Comparison of ENCODE assay signal across 9 mouse cellular contexts in the genomic region with DNA sequence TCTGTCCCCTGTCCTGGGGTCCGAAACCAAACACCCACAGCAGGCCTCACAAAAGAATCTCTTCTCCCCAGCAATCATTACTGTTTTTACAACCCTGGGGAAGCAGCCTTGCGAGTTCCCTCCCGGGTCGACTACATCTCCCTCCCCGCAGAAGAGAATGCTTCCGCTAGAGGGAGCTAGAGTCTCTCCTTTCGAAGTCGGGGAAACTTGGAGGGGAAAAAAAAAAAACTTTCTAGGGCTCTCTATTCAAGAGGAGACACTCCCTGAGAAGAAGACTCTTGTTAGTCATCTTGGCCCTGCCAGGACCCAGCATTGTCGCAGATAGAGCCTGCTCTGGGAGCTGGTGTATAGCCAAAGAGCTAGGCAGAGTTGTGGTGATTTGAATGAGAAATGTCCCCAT. TPM values are rescaled to one million over a fixed set of nuclear protein-coding genes. Genes with fewer than 3 reads are reported as not detected.
DNase-seq lines count a peak whose midpoint lies in the region; ATAC-seq and TF ChIP-seq lines count a peak whose summit lies in the region.
"Had no signal": no experiment of that assay in that cellular context is flagged by ENCODE, and none has a peak within 500 bp of the region (broad histone marks: within the 10 kb centered on the region; RNA-seq: fewer than 3 reads in every experiment).

No protein-coding gene starts in this region.

- 0% methylated on average over 9 of the region's 9 CpGs for whole genome bisulfite sequencing in kidney, adult 2 months
- WGBS in kidney, embryonic 15.5 days: 1% methylated on average over 9 of the region's 9 CpGs
- whole genome bisulfite sequencing in limb, embryonic 12.5 days: 1% methylated on average over 9 of the region's 9 CpGs

- no peak overlapping the region for H3K4me2 ChIP-seq in kidney, embryonic 15.5 days
- 0 out of 2 replicates have a peak overlapping the region, but pooled peaks have one; percentile 13 for H3K4me2 ChIP-seq in limb, embryonic 12.5 days

- H3K9me3 ChIP-seq in kidney, embryonic 15.5 days (replicated peaks): no peaks in the 10 kb centered on the region
- H3K9me3 ChIP-seq in MEL (replicated peaks; ENCODE audit: insufficient read depth, low read length): no peaks in the 10 kb centered on the region
- no peaks in the 10 kb centered on the region for H3K9me3 ChIP-seq in limb, embryonic 12.5 days

- no peak for ATAC-seq in kidney, embryonic 15.5 days (replicated peaks; ENCODE audit: low FRiP score)
- no peak for ATAC-seq in limb, embryonic 12.5 days (ENCODE audit: insufficient number of reproducible peaks, insufficient read depth, low FRiP score, low TSS enrichment, low read depth)

- no peaks in the 10 kb centered on the region; the same call in 1 of the 2 replicates for H3K27me3 ChIP-seq in kidney, adult 2 months (replicated peaks; ENCODE audit: control insufficient read depth, insufficient read depth, low read length)
- H3K27me3 ChIP-seq in kidney, embryonic 15.5 days: peaks cover 95% of the 10 kb centered on the region
- H3K27me3 ChIP-seq in MEL (ENCODE audit: control insufficient read depth in 1 of 2, insufficient read depth in 2 of 2, low read length in 2 of 2): peaks cover 0 to 6% of the 10 kb centered on the region in 2 experiments; a peak in 2 of 4 replicates
- H3K27me3 ChIP-seq in limb, embryonic 12.5 days: peaks cover 99% of the 10 kb centered on the region

- H3K4me1 ChIP-seq in kidney, adult 2 months (ENCODE audit: control insufficient read depth, insufficient read depth, low read length): no peaks in the 10 kb centered on the region
- peaks cover 4% of the 10 kb centered on the region; the same call in 1 of the 2 replicates for H3K4me1 ChIP-seq in kidney, embryonic 15.5 days
- peaks cover 2 to 17% of the 10 kb centered on the region in 2 experiments; a peak in 3 of 4 replicates for H3K4me1 ChIP-seq in MEL (ENCODE audit: control insufficient read depth in 1 of 2, insufficient read depth in 2 of 2, low read length in 2 of 2)
- peaks cover 12% of the 10 kb centered on the region for H3K4me1 ChIP-seq in limb, embryonic 12.5 days (replicated peaks)

- peak; percentile 51 for DNase-seq in kidney, adult 2 months
- peak; percentile 74 for DNase-seq in CD4-positive helper T cell, adult 2 months (ENCODE audit: low read depth, low spot score)
- DNase-seq in MEL (ENCODE audit: low read depth, low spot score): peak; percentile 92
- peak; percentile 92 for DNase-seq in embryo, embryonic 11 days
- peak; percentile 14 for DNase-seq in spleen, adult 12 weeks (ENCODE audit: low spot score)

- H3K9ac ChIP-seq in kidney, embryonic 15.5 days: no peak overlapping the region
- peak overlapping the region; percentile 40 for H3K9ac ChIP-seq in MEL (ENCODE audit: control insufficient read depth, low read depth, low read length, poor library complexity, severe bottlenecking)
- no peak overlapping the region for H3K9ac ChIP-seq in limb, embryonic 12.5 days (replicated peaks)

- H3K79me2 ChIP-seq in MEL (ENCODE audit: control insufficient read depth, insufficient read depth, low read length, poor library complexity): no peaks in the 10 kb centered on the region

- H3K4me3 ChIP-seq in kidney, adult 2 months (ENCODE audit: insufficient read depth, low read depth, low read length): no peak overlapping the region
- H3K4me3 ChIP-seq in kidney, embryonic 15.5 days (replicated peaks): no peak overlapping the region
- H3K4me3 ChIP-seq in MEL (ENCODE audit: control insufficient read depth in 1 of 2, insufficient read depth in 1 of 2, low read depth in 2 of 2, low read length in 2 of 2): peak overlapping the region; percentile 43 to 65
- 0 out of 2 replicates have a peak overlapping the region, but pooled peaks have one; percentile 10 for H3K4me3 ChIP-seq in limb, embryonic 12.5 days (replicated peaks)

- no peak overlapping the region for H3K27ac ChIP-seq in kidney, adult 2 months (ENCODE audit: insufficient read depth, low read depth, low read length)
- H3K27ac ChIP-seq in kidney, embryonic 15.5 days: no peak overlapping the region
- no peak overlapping the region for H3K27ac ChIP-seq in MEL (ENCODE audit: control insufficient read depth, low read depth, low read length)
- no peak overlapping the region for H3K27ac ChIP-seq in limb, embryonic 12.5 days

- TF ChIP-seq POLR2A in kidney, adult 2 months (IDR thresholded peaks at IDR 0.05; ENCODE audit: low read depth, low read length): no peak
- TF ChIP-seq POLR2A in MEL (IDR thresholded peaks at IDR 0.05; ENCODE audit: control insufficient read depth in 1 of 2, insufficient read depth in 1 of 2, low read depth in 1 of 2, low read length in 2 of 2, poor library complexity in 1 of 2): no peak

- TF ChIP-seq CTCF in kidney, adult 2 months (conservative IDR thresholded peaks at IDR 0.05; ENCODE audit: insufficient read depth, insufficient read length, low read depth, low read length): peak; percentile 68
- TF ChIP-seq CTCF in MEL (IDR thresholded peaks at IDR 0.05 in 2 of 3, conservative IDR thresholded peaks at IDR 0.05 in 1 of 3; ENCODE audit: control insufficient read depth in 1 of 3, insufficient read depth in 1 of 3, low read depth in 2 of 3, low read length in 3 of 3, poor library complexity in 1 of 3, severe bottlenecking in 1 of 3): peak; percentile 68 to 93 (median 82)

- no peaks in the 10 kb centered on the region for H3K36me3 ChIP-seq in kidney, adult 2 months (ENCODE audit: control insufficient read depth, insufficient read depth, low read length)
- no peaks in the 10 kb centered on the region for H3K36me3 ChIP-seq in kidney, embryonic 15.5 days
- peaks cover 0 to 3% of the 10 kb centered on the region in 2 experiments; a peak in 2 of 4 replicates for H3K36me3 ChIP-seq in MEL (ENCODE audit: control insufficient read depth in 1 of 2, insufficient read depth in 2 of 2, low read length in 2 of 2)
- H3K36me3 ChIP-seq in limb, embryonic 12.5 days: no peaks in the 10 kb centered on the region

- peak; percentile 87 for TF ChIP-seq RAD21 in MEL (IDR thresholded peaks at IDR 0.05; ENCODE audit: low read depth, low read length)

- no peak for TF ChIP-seq EP300 in MEL (IDR thresholded peaks at IDR 0.05; ENCODE audit: low read depth in 1 of 2, low read length in 2 of 2)

TF ChIP-seq in MEL, 35 proteins besides CTCF, POLR2A, EP300 and RAD21:
- TF ChIP-seq BHLHE40 (IDR thresholded peaks at IDR 0.05; ENCODE audit: borderline replicate concordance, low read depth, low read length): 0 out of 2 replicates have a peak, but pooled peaks have one; percentile 26
- TF ChIP-seq ZMIZ1 (IDR thresholded peaks at IDR 0.05; ENCODE audit: low read depth, low read length): no peak
- peak; percentile 58 for TF ChIP-seq SMC3 (IDR thresholded peaks at IDR 0.05; ENCODE audit: low read depth, low read length)
- TF ChIP-seq CHD1 (IDR thresholded peaks at IDR 0.05; ENCODE audit: low read depth, low read length): no peak
- no peak for TF ChIP-seq MAX (IDR thresholded peaks at IDR 0.05; ENCODE audit: low read length)
- TF ChIP-seq ZNF384 (IDR thresholded peaks at IDR 0.05; ENCODE audit: low read depth, low read length): peak; percentile 98
- no peak for TF ChIP-seq USF1 (IDR thresholded peaks at IDR 0.05; ENCODE audit: low read depth, low read length)
- TF ChIP-seq ZKSCAN1 (IDR thresholded peaks at IDR 0.05; ENCODE audit: low read depth, low read length): peak; percentile 15; the same call in 1 of the 2 replicates
- TF ChIP-seq ETS1 (IDR thresholded peaks at IDR 0.05; ENCODE audit: low read depth, low read length): no peak
- no peak for TF ChIP-seq MYB (IDR thresholded peaks at IDR 0.05; ENCODE audit: low read depth, low read length)
- TF ChIP-seq ZC3H11A (IDR thresholded peaks at IDR 0.05; ENCODE audit: low read depth, low read length): peak; percentile 63
- 0 out of 2 replicates have a peak, but pooled peaks have one; percentile 12 for TF ChIP-seq MXI1 (IDR thresholded peaks at IDR 0.05; ENCODE audit: low read depth, low read length)
- no peak for TF ChIP-seq SIN3A (IDR thresholded peaks at IDR 0.05; ENCODE audit: low read length)
- TF ChIP-seq MAZ (IDR thresholded peaks at IDR 0.05; ENCODE audit: low read depth, low read length): peak; percentile 73; the same call in 1 of the 2 replicates

RNA-seq across cellular contexts. Expression of a gene that starts 16.2 kb away (rescaled TPM):
- 0.19 and 0.28 TPM in 2 replicates for polyA plus RNA-seq in kidney, adult 2 months (2012; rRNA removed)
- polyA plus RNA-seq in kidney, embryonic 15.5 days (2015; fragmentation: Nextera tagmentation; extraction: Ambion mirVana): not detected in 2 replicates
- not detected in 2 replicates for total RNA-seq in MEL (2012; rRNA removed)
- polyA plus RNA-seq in MEL (2012; ENCODE audit: insufficient read depth in 1 of 2, insufficient read length in 2 of 2, low read depth in 1 of 2, low replicate concordance in 2 of 2, missing spikeins in 1 of 2): not detected
- polyA plus RNA-seq in limb, embryonic 12.5 days (2016; fragmentation: Nextera tagmentation; extraction: Ambion mirVana): not detected in 2 replicates
- polyA plus RNA-seq: neural tube, embryonic 14.5 days had no signal

RNA-seq across cellular contexts. Expression of a gene that starts 17.2 kb away (rescaled TPM):
- polyA plus RNA-seq in kidney, adult 2 months (2012; rRNA removed): not detected in 2 replicates
- not detected in 2 replicates for polyA plus RNA-seq in kidney, embryonic 15.5 days (2015; fragmentation: Nextera tagmentation; extraction: Ambion mirVana)
- total RNA-seq in MEL (2012; rRNA removed): 0.39 and 0.46 TPM in 2 replicates
- 1 to 10 TPM in 1 of 2 experiments, not detected in 1; 3.2 TPM for polyA plus RNA-seq in MEL (2012; ENCODE audit: insufficient read depth in 1 of 2, insufficient read length in 2 of 2, low read depth in 1 of 2, low replicate concordance in 2 of 2, missing spikeins in 1 of 2)
- 0.76 and 1.1 TPM in 2 replicates for polyA plus RNA-seq in limb, embryonic 12.5 days (2016; fragmentation: Nextera tagmentation; extraction: Ambion mirVana)
- polyA plus RNA-seq: heart, embryonic 16.5 days; neural tube, embryonic 14.5 days had no signal

RNA-seq across cellular contexts. Expression of a gene that starts 37.8 kb away (rescaled TPM):
- polyA plus RNA-seq in kidney, adult 2 months (2012; rRNA removed): not detected in 2 replicates
- 0.18 TPM in 1 of 2 replicates, not detected in the other for polyA plus RNA-seq in kidney, embryonic 15.5 days (2015; fragmentation: Nextera tagmentation; extraction: Ambion mirVana)
- total RNA-seq in MEL (2012; rRNA removed): not detected in 2 replicates
- polyA plus RNA-seq in MEL (2012; ENCODE audit: insufficient read depth in 1 of 2, insufficient read length in 2 of 2, low read depth in 1 of 2, low replicate concordance in 2 of 2, missing spikeins in 1 of 2): not detected
- polyA plus RNA-seq in limb, embryonic 12.5 days (2016; fragmentation: Nextera tagmentation; extraction: Ambion mirVana): not detected in 2 replicates

RNA-seq across cellular contexts. Expression of a gene that starts 49.0 kb away (rescaled TPM):
- 137 and 154 TPM in 2 replicates for polyA plus RNA-seq in kidney, adult 2 months (2012; rRNA removed)
- polyA plus RNA-seq in kidney, embryonic 15.5 days (2015; fragmentation: Nextera tagmentation; extraction: Ambion mirVana): 7.0 and 8.1 TPM in 2 replicates
- total RNA-seq in MEL (2012; rRNA removed): not detected in 2 replicates
- under 1 TPM in 1 of 2 experiments, not detected in 1; 0.08 TPM for polyA plus RNA-seq in MEL (2012; ENCODE audit: insufficient read depth in 1 of 2, insufficient read length in 2 of 2, low read depth in 1 of 2, low replicate concordance in 2 of 2, missing spikeins in 1 of 2)
- not detected in 2 replicates for polyA plus RNA-seq in limb, embryonic 12.5 days (2016; fragmentation: Nextera tagmentation; extraction: Ambion mirVana)
- polyA plus RNA-seq: neural tube, embryonic 14.5 days had no signal

Comparison
In these comparisons a context has a peak if more than half of its experiments do, and no peak if none do; other contexts are left out.
1. DNase-seq: peak in every context shown above with its lines; median percentile 92 in MEL; 92 in embryo, embryonic 11 days; 74 in CD4-positive helper T cell, adult 2 months; 51 in kidney, adult 2 months; 14 in spleen, adult 12 weeks.
2. H3K4me3 ChIP-seq: peak in MEL (2 of 2) and limb, embryonic 12.5 days (single experiment); none in kidney, adult 2 months (single experiment) and kidney, embryonic 15.5 days (single experiment).